Mouse (Mus musculus) embryonic facial prominence, embryonic 15.5 days (tissue): ENCODE data around the gene Fcmr. TPM values are rescaled to one million over a fixed set of nuclear protein-coding genes. Genes with fewer than 3 reads are reported as not detected.

Experiments
- ATAC-seq: fragments of 200-750 bp; cut with Nextera tagmentation; 2 replicates; pipeline ENCODE4 v1.8.0; 2017; ENCODE audit warnings: low read depth, moderate TSS enrichment; ENCODE audit not compliant: insufficient number of reproducible peaks, low FRiP score, low TSS enrichment
- H3K27ac ChIP-seq: fragments of 300-500 bp; sonication (generic); replicated peaks from 2 replicates; pipeline ENCODE4 v1.5.1; 2015; ENCODE audit warnings: mild to moderate bottlenecking, inconsistent platforms
- H3K27me3 ChIP-seq: fragments of 300-500 bp; sonication (generic); 2 replicates; pipeline ENCODE4 v1.6.1; 2015; ENCODE audit warnings: inconsistent platforms
- H3K36me3 ChIP-seq: fragments of 300-500 bp; sonication (generic); 2 replicates; pipeline ENCODE4 v1.6.1; 2015; ENCODE audit warnings: mild to moderate bottlenecking, inconsistent platforms
- H3K4me1 ChIP-seq: fragments of 300-500 bp; sonication (generic); 2 replicates; pipeline ENCODE4 v1.6.1; 2015; ENCODE audit warnings: inconsistent platforms
- H3K4me2 ChIP-seq: fragments of 300-500 bp; sonication (generic); replicated peaks from 2 replicates; pipeline ENCODE4 v1.6.1; 2015; ENCODE audit warnings: mild to moderate bottlenecking, inconsistent platforms
- H3K4me3 ChIP-seq: fragments of 300-500 bp; sonication (generic); replicated peaks from 2 replicates; pipeline ENCODE4 v1.5.1; 2015; ENCODE audit warnings: mild to moderate bottlenecking, inconsistent platforms
- H3K9ac ChIP-seq: fragments of 300-500 bp; sonication (generic); 2 replicates; pipeline ENCODE4 v1.6.1; 2015; ENCODE audit warnings: inconsistent platforms
- H3K9me3 ChIP-seq: fragments of 300-500 bp; sonication (generic); replicated peaks from 2 replicates; pipeline ENCODE4 v1.6.1; 2016; ENCODE audit warnings: inconsistent platforms
- WGBS: fragments of 180-500 bp; shearing (Covaris S2); methylation state at CpG from one replicate; pipeline ENCODE4 v1.1.7; 2015; 5-methylcytosine and 5-hydroxymethylcytosine counted together
- polyA plus RNA-seq: library from polyadenylated mRNA; unstranded; fragments of >200 nt; fragmentation: Nextera tagmentation; extraction: Ambion mirVana; gene quantifications from 2 replicates; pipeline ENCODE4 v1.2.1, GENCODE M21; 2015

The Fcmr gene
- not detected in 2 replicates for polyA plus RNA-seq

DNA sequence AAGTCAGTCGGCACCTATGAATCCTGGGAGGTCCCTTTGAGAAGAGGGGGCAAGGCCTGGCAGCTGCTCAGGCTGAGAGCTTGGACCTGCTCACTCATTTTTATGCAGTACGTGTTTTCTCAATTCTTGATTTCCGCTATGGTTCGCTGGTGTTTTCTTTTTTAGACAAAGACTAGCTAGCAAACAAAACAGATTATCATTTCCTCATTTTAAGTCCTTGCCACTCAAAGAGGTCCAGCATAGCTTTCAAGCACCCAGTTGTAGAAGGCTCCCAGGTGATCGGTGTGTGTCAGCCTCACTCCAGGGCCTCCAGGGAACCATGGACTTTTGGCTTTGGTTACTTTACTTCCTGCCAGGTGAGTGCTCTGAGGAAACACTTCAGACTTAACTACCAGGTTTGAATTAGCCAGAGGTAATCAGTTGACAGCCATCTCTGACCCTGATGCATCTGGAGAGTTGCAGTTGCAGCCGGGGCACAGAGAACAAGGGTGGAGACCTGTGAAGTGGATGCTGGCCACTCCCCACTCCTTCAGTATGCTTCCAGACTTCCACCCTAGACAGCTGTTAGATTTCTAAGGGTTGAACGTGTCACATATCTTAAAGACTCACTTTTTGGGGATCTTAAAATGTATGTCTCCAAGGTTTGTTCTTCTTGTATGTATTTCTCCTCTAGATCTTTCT is at the start of gene Fcmr:
TSS of gene Fcmr (plus strand) at position 129 of the 681 bp plus-strand sequence.
- no peak within 1 kb of the TSS for H3K4me2 ChIP-seq
- no peaks in the 10 kb centered on the region for H3K27me3 ChIP-seq
- no peaks in the 10 kb centered on the region for H3K9me3 ChIP-seq
- no peak within 1 kb of the TSS for H3K27ac ChIP-seq
- WGBS = 74% methylated on average over 7 of the region's 7 CpGs
- ATAC-seq = no peak
- H3K4me1 ChIP-seq = no peaks in the 10 kb centered on the region
- no peak within 1 kb of the TSS for H3K9ac ChIP-seq
- no peak within 1 kb of the TSS for H3K4me3 ChIP-seq
- no peaks in the 10 kb centered on the region for H3K36me3 ChIP-seq

DNA sequence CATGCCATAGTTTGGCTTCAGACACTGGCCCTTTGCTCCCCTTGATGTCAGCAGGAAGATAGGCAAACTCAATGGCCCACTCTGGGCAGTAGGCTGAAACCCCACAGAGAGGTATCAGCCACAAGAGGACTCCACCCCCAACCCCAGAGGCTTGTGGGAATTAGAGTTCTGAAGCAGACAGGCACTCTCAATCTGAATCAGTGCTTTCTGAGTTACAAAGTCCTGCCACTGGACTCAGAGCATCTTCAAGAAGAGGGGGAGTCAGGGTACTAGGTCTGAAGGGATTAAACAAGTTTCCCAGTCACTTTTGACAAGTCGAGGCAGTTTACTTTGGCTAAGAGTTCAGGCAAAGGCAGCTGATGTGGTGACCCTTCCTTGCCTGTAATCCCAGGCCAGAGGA is 45.7 kb upstream of the Fcmr start:
- Histone ChIP-seq H3K36me3 (no peaks in the 10 kb centered on the region), H3K27ac (no peak overlapping the region), H3K4me3 (no peak overlapping the region), H3K4me2 (no peak overlapping the region), H3K4me1 (no peaks in the 10 kb centered on the region), H3K9me3 (no peaks in the 10 kb centered on the region), H3K27me3 (no peaks in the 10 kb centered on the region), H3K9ac (no peak overlapping the region)
- ATAC-seq = no peak
- 67% methylated on average over 1 of the region's 1 CpGs for WGBS

DNA sequence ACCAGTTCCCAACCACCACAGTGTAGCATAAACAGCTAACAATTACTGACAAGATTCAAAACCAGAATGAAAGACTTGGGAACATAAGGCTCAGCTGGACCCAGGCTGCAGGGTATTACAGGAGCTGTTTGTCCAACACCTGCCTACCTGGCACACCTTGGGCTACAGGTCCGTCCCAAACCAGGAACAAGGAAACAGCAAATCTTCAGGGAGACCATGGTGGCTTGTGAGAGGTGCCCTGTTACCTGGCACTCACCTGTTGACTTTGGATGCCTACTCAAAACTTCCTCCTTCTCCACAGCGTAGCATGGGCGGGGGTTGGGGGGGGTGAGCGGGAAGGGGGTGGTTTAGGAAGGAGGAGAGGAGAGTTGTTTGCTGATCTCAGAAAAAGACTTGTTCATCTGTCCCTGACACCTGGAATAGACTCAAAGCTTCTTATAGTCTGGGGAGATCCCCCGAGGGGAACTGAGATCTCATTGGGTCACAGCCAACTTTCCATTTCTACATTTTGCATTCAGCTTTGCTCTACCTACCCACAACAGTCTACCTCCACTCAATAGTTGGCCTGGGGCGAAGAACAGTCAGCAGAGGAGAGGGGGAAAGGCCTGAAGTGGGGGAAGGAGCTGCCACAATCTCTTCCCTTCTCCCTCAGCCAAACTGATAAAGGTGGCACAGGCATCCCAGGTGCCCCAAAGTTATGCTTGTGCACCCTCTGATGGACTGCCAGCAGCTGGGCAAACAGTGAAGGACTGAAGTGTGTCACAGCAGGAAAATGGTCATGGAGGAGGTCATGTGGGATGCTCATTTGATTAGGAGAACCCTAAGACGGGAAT is 44.9 kb upstream of the Fcmr start:
- ATAC-seq = peak; percentile 21; the same call in 1 of the 2 replicates
- no peaks in the 10 kb centered on the region for H3K27me3 ChIP-seq
- WGBS = 75% methylated on average over 7 of the region's 7 CpGs
- no peak overlapping the region for H3K9ac ChIP-seq
- H3K36me3 ChIP-seq = no peaks in the 10 kb centered on the region
- no peaks in the 10 kb centered on the region for H3K4me1 ChIP-seq
- no peak overlapping the region for H3K4me2 ChIP-seq
- H3K27ac ChIP-seq = no peak overlapping the region
- H3K4me3 ChIP-seq = no peak overlapping the region
- no peaks in the 10 kb centered on the region for H3K9me3 ChIP-seq

DNA sequence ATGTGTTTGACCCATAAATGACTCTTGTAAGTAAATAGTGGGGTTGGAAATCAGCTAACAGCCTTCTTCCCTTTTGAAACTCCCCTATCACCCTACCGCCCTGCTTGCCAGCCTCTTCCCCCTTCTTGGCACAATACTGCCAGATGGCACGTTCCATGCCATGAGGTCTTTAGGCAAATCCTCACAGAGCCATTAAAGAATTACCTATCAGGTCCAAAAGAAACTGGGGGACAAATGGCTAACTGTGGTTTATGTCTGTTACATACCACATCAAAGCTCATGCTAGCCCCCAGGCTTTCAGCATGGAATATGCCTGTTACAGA is 44.4 kb upstream of the Fcmr start:
- H3K36me3 ChIP-seq = no peaks in the 10 kb centered on the region
- no peak overlapping the region for H3K4me2 ChIP-seq
- no peak overlapping the region for H3K9ac ChIP-seq
- H3K27me3 ChIP-seq = no peaks in the 10 kb centered on the region
- no peak overlapping the region for H3K4me3 ChIP-seq
- ATAC-seq = no peak
- 72% methylated on average over 2 of the region's 2 CpGs for WGBS
- H3K9me3 ChIP-seq = no peaks in the 10 kb centered on the region
- H3K27ac ChIP-seq = no peak overlapping the region
- no peaks in the 10 kb centered on the region for H3K4me1 ChIP-seq

DNA sequence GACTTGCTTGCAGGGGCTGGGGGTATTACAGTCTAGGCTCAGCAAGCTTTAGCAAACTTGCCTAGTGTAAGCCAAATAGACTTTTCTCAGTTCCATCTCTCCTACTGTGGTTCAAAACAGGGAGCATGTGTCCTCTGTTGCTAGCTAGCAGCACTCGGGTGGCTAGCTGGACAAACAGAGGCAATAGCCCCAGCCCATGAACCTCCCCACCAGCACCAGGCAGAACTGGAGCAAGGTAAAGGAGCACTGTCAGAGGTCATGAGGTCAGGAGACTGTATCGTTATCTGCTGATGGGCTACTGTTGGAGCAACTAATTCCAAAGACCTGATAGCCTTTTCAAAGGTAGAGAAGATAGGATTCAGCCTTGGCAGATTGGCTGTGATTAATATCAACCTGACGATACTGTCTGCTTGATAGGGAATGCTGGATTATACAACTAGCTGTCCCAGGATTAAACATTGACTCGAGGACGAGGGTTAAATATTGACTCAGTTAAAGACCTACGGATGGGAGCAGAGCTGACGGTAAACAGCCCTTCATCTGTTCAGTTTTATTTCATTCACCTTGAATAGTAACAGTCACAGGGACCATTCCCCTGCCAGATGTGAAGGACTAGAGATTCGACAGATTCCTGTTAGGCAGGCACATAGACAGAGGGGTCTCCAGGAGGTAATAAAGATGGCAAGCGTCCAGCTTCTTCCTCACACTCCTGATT is 43.4 kb upstream of the Fcmr start:
- Histone ChIP-seq H3K27ac (no peak overlapping the region), H3K4me2 (no peak overlapping the region), H3K36me3 (no peaks in the 10 kb centered on the region), H3K4me1 (no peaks in the 10 kb centered on the region), H3K9ac (no peak overlapping the region), H3K9me3 (no peaks in the 10 kb centered on the region), H3K27me3 (no peaks in the 10 kb centered on the region), H3K4me3 (no peak overlapping the region)
- no peak for ATAC-seq
- 84% methylated on average over 9 of the region's 9 CpGs for WGBS

DNA sequence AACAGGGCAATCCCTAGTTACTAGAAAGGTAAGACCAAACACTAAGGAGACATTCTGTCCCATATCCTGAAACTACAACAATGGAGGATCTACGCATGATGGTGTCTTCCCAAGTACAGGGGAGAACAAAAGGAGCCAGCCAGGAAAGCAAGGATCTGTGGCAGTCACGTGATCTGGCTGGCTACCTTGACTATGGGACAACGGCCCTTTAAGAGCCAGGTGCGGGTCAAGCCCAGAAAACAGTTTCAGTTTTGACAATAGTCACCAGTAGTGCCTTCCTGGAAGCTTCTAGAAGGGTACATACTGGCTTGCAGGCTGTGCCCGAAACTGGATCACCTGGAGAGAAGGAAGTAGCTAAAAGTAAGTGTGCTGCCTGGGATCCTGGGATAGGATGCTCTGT is 39.0 kb upstream of the Fcmr start, which contains the start of gene Pigr:
TSS of gene Pigr (plus strand) at position 237 of the 400 bp plus-strand sequence.
- H3K9me3 ChIP-seq = no peaks in the 10 kb centered on the region
- no peaks in the 10 kb centered on the region for H3K27me3 ChIP-seq
- H3K4me1 ChIP-seq = no peaks in the 10 kb centered on the region
- no peak within 1 kb of the TSS for H3K4me3 ChIP-seq
- no peak within 1 kb of the TSS for H3K27ac ChIP-seq
- ATAC-seq = no peak
- no peaks in the 10 kb centered on the region for H3K36me3 ChIP-seq
- WGBS = 85% methylated on average over 5 of the region's 5 CpGs
- H3K4me2 ChIP-seq = no peak within 1 kb of the TSS
- no peak within 1 kb of the TSS for H3K9ac ChIP-seq

DNA sequence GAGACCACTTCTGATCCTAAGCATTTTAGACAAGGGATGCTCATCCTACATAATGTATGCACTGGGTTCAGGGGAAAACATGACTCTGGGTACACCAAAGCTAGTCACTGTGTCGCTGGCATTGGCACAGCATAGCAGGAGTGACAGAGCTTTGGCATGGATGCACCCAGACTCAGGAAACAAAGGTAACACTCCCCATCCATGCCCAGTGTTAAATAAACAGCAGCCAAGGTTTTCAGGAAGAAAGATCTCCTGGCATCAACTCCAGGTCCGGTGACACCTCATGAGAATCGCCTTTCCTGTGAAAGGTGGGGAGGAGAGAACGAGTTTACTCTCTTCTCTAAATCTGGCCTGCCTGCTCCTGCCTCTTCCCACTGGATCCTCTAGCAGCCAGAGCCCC is 36.8 kb upstream of the Fcmr start:
- Histone ChIP-seq H3K36me3 (no peaks in the 10 kb centered on the region), H3K4me3 (no peak overlapping the region), H3K9ac (no peak overlapping the region), H3K9me3 (no peaks in the 10 kb centered on the region), H3K4me1 (no peaks in the 10 kb centered on the region), H3K27me3 (no peaks in the 10 kb centered on the region), H3K27ac (no peak overlapping the region), H3K4me2 (no peak overlapping the region)
- ATAC-seq = no peak
- 75% methylated on average over 4 of the region's 4 CpGs for WGBS

DNA sequence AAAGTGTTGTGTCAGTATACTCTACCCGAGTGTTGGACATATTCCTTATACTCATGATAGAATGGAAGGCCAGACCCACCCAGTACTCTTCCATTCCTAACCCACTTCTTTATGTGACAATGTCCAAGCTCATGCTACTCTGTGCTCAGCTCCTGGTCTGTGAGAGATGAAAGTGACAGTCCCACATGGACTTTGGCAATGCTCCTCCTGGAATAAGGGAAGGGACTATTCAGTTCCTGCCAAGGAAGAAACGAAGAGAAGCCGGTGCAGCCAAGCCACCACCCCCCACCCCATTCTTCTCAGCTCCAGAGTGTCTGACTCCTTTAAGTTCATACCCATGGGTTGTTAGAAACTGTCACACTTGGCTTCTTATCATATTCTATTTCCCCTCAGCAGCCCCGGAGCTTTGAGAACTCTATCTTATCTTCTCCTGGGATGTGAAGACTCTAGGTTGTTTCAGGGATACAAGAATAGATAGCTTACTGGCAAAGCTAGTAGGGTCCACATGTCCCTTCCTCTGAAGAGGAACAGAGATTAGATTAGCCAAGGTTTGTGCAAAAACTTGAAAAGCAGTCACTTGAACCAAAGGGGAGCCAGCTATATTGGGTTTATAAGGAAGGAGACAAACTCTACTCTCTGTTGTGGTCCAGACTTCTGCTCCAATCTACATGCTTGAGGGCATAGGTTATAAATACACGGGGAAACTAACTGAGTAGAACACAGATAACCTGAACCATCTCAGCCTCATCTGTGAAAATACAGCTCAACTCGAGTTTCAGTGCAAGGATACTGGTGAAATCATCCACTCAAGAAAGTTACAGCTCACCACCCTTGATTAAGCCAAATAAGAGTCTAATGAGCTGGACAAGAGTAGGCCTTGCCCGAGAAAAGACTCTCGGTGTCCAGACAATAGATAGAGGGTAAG is 35.3 kb upstream of the Fcmr start:
- H3K9ac ChIP-seq = no peak overlapping the region
- H3K4me1 ChIP-seq = no peaks in the 10 kb centered on the region
- no peak for ATAC-seq
- H3K27me3 ChIP-seq = no peaks in the 10 kb centered on the region
- H3K4me2 ChIP-seq = no peak overlapping the region
- no peak overlapping the region for H3K4me3 ChIP-seq
- WGBS = 74% methylated on average over 8 of the region's 8 CpGs
- H3K36me3 ChIP-seq = no peaks in the 10 kb centered on the region
- H3K9me3 ChIP-seq = no peaks in the 10 kb centered on the region
- no peak overlapping the region for H3K27ac ChIP-seq

DNA sequence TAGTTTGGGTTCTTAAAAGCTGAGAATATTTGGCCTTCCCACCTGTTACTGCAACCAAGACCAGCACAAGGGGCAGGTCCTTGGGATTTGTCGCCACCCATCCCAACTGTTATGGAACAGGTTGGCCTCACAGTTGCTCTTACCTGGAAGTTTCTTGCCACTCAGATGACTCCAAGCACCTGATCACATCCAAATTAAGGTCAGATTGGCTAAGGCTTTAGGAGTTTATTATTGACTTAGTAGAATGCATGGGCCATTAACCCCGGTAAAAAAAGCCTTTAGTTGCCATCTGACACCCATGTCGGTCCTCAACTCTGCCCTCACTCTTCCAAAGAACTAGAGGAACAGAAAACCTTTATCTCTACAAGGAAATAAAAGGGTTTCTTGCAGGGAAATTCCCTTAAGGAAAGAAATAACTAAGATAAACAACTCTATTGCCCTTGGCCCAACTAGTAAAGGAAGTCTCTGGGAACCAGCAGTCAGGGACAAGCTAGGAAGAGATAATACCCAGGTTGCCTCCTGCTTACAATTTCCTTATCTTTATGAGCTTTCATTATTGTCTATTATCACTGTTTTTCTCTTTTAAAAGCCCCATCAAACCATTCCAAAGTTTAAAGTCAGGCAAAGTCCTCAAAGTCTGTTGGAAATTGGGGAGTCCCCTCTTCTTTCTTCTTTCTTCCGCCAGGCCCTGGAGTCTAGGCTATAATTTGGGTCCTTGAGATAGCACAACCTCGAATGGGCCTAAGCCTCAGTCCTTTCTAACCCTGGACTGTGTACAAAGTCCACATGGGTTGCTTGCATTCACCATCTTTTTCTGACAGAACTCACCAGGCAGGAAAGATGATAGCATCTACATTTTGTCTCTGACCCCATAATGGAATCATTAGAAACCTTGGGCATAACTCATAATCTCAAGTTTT is 33.0 kb upstream of the Fcmr start:
- no peak overlapping the region for H3K27ac ChIP-seq
- no peak for ATAC-seq
- H3K36me3 ChIP-seq = no peaks in the 10 kb centered on the region
- H3K4me2 ChIP-seq = no peak overlapping the region
- no peaks in the 10 kb centered on the region for H3K9me3 ChIP-seq
- no peak overlapping the region for H3K9ac ChIP-seq
- H3K4me3 ChIP-seq = no peak overlapping the region
- no peaks in the 10 kb centered on the region for H3K4me1 ChIP-seq
- WGBS = 73% methylated on average over 5 of the region's 5 CpGs
- H3K27me3 ChIP-seq = no peaks in the 10 kb centered on the region
